Mouse (Mus musculus) embryonic facial prominence, embryonic 15.5 days (tissue): ENCODE measurements around the gene Hpf1. TPM values are rescaled to one million over a fixed set of nuclear protein-coding genes. Genes with fewer than 3 reads are reported as not detected.
A peak's percentile ranks its signal among the peaks of the same experiment; 100 is the strongest.

Source experiments
- ATAC-seq: fragments of 200-750 bp; cut with Nextera tagmentation; 2 replicates; pipeline ENCODE4 v1.8.0; 2017; ENCODE audit warnings: low read depth, moderate TSS enrichment; ENCODE audit not compliant: insufficient number of reproducible peaks, low FRiP score, low TSS enrichment
- H3K27ac ChIP-seq: fragments of 300-500 bp; sonication (generic); replicated peaks from 2 replicates; pipeline ENCODE4 v1.5.1; 2015; ENCODE audit warnings: mild to moderate bottlenecking, inconsistent platforms
- H3K27me3 ChIP-seq: fragments of 300-500 bp; sonication (generic); 2 replicates; pipeline ENCODE4 v1.6.1; 2015; ENCODE audit warnings: inconsistent platforms
- H3K36me3 ChIP-seq: fragments of 300-500 bp; sonication (generic); 2 replicates; pipeline ENCODE4 v1.6.1; 2015; ENCODE audit warnings: mild to moderate bottlenecking, inconsistent platforms
- H3K4me1 ChIP-seq: fragments of 300-500 bp; sonication (generic); 2 replicates; pipeline ENCODE4 v1.6.1; 2015; ENCODE audit warnings: inconsistent platforms
- H3K4me2 ChIP-seq: fragments of 300-500 bp; sonication (generic); replicated peaks from 2 replicates; pipeline ENCODE4 v1.6.1; 2015; ENCODE audit warnings: mild to moderate bottlenecking, inconsistent platforms
- H3K4me3 ChIP-seq: fragments of 300-500 bp; sonication (generic); replicated peaks from 2 replicates; pipeline ENCODE4 v1.5.1; 2015; ENCODE audit warnings: mild to moderate bottlenecking, inconsistent platforms
- H3K9ac ChIP-seq: fragments of 300-500 bp; sonication (generic); 2 replicates; pipeline ENCODE4 v1.6.1; 2015; ENCODE audit warnings: inconsistent platforms
- H3K9me3 ChIP-seq: fragments of 300-500 bp; sonication (generic); replicated peaks from 2 replicates; pipeline ENCODE4 v1.6.1; 2016; ENCODE audit warnings: inconsistent platforms
- WGBS: fragments of 180-500 bp; shearing (Covaris S2); methylation state at CpG from one replicate; pipeline ENCODE4 v1.1.7; 2015; 5-methylcytosine and 5-hydroxymethylcytosine counted together
- polyA plus RNA-seq: library from polyadenylated mRNA; unstranded; fragments of >200 nt; fragmentation: Nextera tagmentation; extraction: Ambion mirVana; gene quantifications from 2 replicates; pipeline ENCODE4 v1.2.1, GENCODE M21; 2015

Gene Hpf1
- polyA plus RNA-seq, 1 experiment from 2014 or later = 85.4 TPM

DNA sequence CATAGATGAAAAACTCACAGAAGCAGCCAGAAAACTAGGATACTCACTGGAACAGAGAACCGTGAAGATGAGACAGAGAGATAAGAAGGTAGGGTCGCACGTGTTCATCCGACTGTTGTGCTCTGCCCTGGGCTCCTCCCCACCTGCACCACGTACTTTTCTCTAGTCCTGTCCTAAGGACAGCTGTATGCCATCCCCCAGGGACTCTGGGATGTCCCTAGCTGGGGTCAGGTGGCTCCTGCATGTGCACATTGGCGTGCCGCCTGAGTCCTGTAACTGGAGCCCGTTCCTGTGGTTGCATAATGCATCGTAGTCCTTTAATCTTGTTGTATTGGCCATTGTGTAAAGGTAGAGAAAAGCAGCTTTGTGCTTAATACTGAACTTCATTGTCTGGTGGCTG lies 9.9 kb downstream of the Hpf1 start:
- Histone ChIP-seq H3K4me3 (no peak overlapping the region), H3K4me1 (no peaks in the 10 kb centered on the region), H3K27me3 (no peaks in the 10 kb centered on the region), H3K27ac (no peak overlapping the region; the same call in 1 of the 2 replicates), H3K4me2 (no peak overlapping the region), H3K36me3 (0 out of 2 replicates have a peak, but pooled peaks cover 8% of the 10 kb centered on the region), H3K9ac (no peak overlapping the region), H3K9me3 (no peaks in the 10 kb centered on the region)
- WGBS = 68% methylated on average over 9 of the region's 9 CpGs
- peak; percentile 84 for ATAC-seq

GRCm38 (mm10) chr8:60912081-60912480 lies 21.9 kb downstream of the Hpf1 start:
- ATAC-seq = no peak
- H3K4me3 ChIP-seq = no peak overlapping the region
- H3K9ac ChIP-seq = no peak overlapping the region
- H3K27me3 ChIP-seq = no peaks in the 10 kb centered on the region
- WGBS = 72% methylated on average over 4 of the region's 4 CpGs
- H3K27ac ChIP-seq = no peak overlapping the region
- no peaks in the 10 kb centered on the region for H3K9me3 ChIP-seq
- peaks cover 9% of the 10 kb centered on the region; the same call in 1 of the 2 replicates for H3K36me3 ChIP-seq
- no peaks in the 10 kb centered on the region for H3K4me1 ChIP-seq
- no peak overlapping the region for H3K4me2 ChIP-seq

GRCm38 (mm10) chr8:60912554-60912953 lies 22.3 kb downstream of the Hpf1 start:
- Histone ChIP-seq H3K4me1 (no peaks in the 10 kb centered on the region), H3K27me3 (no peaks in the 10 kb centered on the region), H3K27ac (no peak overlapping the region), H3K4me2 (no peak overlapping the region), H3K9ac (no peak overlapping the region), H3K9me3 (no peaks in the 10 kb centered on the region), H3K36me3 (peaks cover 9% of the 10 kb centered on the region; the same call in 1 of the 2 replicates), H3K4me3 (no peak overlapping the region)
- ATAC-seq = no peak
- 55% methylated on average over 10 of the region's 10 CpGs for WGBS

DNA sequence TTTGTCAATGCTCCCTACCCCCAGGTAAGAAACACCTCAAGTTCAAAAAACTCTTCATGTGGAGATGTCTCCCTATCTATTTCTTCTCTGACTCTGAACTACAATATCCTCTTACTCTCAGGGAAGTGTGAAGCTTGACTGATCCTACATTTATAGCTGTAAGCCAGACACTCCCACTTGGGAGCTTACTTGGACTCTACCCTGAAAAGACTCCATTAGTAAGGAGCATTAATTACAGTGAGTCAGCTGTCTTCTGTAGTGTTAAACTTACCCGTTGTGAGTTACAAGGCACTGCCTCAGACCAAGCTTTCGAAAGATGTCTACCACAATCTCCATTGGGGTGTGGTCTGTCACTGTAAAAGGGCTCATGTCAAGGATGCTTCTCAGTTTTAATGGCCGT lies 28.9 kb downstream of the Hpf1 start:
- no peak overlapping the region for H3K9ac ChIP-seq
- H3K9me3 ChIP-seq = no peaks in the 10 kb centered on the region
- WGBS = 74% methylated on average over 3 of the region's 3 CpGs
- H3K4me1 ChIP-seq = no peaks in the 10 kb centered on the region
- no peaks in the 10 kb centered on the region for H3K27me3 ChIP-seq
- H3K27ac ChIP-seq = no peak overlapping the region
- H3K4me2 ChIP-seq = no peak overlapping the region
- H3K4me3 ChIP-seq = no peak overlapping the region
- 0 out of 2 replicates have a peak, but pooled peaks cover 3% of the 10 kb centered on the region for H3K36me3 ChIP-seq
- no peak for ATAC-seq

- H3K4me1 ChIP-seq = no peaks in the 10 kb centered on the region
- no peak overlapping the region for H3K4me3 ChIP-seq
- 78% methylated on average over 4 of the region's 4 CpGs for WGBS
Measured at GRCm38 (mm10) chr8:60920176-60920575, 30.0 kb downstream of the Hpf1 start.

DNA sequence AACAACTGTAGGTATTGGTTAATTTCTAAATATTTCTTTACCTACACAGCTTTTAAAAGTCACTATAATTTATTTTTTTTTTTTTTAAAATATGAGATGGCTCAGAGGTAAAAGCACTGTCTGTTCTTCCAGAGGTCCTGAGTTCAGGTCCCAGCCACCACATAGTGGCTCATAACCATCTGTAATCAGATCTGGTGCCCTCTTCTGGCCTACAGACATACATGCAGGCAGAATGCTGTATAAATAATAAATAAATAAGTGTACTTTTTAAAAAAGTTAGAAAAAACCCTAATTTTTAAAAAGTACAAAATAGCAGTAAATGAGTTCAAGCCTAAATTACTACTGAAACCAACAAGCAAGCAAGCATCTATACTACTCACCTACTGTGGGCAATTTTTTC lies 43.4 kb downstream of the Hpf1 start:
- no peak overlapping the region for H3K4me2 ChIP-seq
- H3K27me3 ChIP-seq = no peaks in the 10 kb centered on the region
- H3K36me3 ChIP-seq = no peaks in the 10 kb centered on the region
- no peaks in the 10 kb centered on the region for H3K9me3 ChIP-seq
- H3K4me3 ChIP-seq = no peak overlapping the region
- ATAC-seq = no peak
- no peaks in the 10 kb centered on the region for H3K4me1 ChIP-seq
- H3K27ac ChIP-seq = no peak overlapping the region
- H3K9ac ChIP-seq = no peak overlapping the region

More at GRCm38 (mm10) chr8:60920176-60920575, 30.0 kb downstream of the Hpf1 start:
- H3K27me3 ChIP-seq = no peaks in the 10 kb centered on the region
- H3K4me2 ChIP-seq = no peak overlapping the region
- no peak overlapping the region for H3K27ac ChIP-seq
- ATAC-seq = no peak
- 0 out of 2 replicates have a peak, but pooled peaks cover 3% of the 10 kb centered on the region for H3K36me3 ChIP-seq
- no peak overlapping the region for H3K9ac ChIP-seq
- H3K9me3 ChIP-seq = no peaks in the 10 kb centered on the region

DNA sequence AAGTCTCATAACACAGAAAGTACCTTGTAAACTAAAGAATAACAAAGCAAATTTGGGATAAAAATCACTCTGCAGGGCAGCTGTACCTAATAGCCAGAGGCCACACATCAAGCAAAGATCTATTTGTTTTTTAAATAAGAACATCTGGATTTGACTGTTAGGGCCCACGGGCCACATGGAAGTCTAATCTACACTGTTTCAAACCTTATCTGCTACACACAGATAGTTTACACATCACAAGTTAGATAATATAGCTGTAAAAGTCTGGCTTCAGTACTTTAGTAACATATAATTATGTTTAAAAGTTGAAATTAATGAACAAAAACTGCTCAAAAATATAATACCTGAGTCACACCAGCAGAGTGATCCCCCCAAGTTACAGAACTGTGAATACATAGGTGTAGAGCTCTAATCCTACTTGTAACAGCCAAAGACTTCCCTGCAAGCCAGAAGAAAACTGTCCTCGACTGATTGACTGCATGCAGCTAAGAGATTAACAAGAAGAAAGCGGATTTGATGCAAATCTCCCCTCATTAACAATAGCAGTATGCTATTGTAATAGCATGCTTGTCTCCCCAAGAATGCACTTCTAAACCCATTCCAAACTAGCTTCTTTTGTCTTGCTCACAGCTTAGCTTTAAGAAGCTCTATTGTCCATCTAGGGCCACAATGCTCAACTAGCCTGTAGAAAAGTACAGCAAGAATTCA lies 48.7 kb downstream of the Hpf1 start:
- no peak overlapping the region for H3K4me3 ChIP-seq
- no peaks in the 10 kb centered on the region for H3K9me3 ChIP-seq
- H3K36me3 ChIP-seq = no peaks in the 10 kb centered on the region
- no peak overlapping the region for H3K27ac ChIP-seq
- H3K9ac ChIP-seq = no peak overlapping the region
- WGBS = 35% methylated on average over 3 of the region's 3 CpGs
- H3K4me2 ChIP-seq = no peak overlapping the region
- H3K27me3 ChIP-seq = no peaks in the 10 kb centered on the region
- no peaks in the 10 kb centered on the region for H3K4me1 ChIP-seq
- ATAC-seq = no peak

DNA sequence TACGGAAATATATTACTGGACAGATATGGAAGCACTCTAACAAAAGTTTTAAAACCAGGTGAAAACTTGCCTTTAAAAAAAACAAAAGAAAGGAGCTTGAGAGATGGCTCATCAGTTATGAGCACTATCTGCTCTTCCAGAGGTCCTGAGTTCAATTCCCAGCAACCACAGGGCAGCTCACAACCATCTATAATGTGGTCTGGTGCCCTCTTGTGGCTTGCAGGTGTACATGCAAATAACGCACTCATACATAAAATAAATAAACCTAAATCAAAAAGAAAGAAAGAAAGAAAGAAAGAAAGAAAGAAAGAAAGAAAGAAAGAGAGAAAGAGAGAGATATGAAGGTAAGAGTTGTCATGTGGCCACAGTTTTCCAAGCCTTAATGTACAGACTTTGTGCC lies 52.6 kb downstream of the Hpf1 start:
- H3K27me3 ChIP-seq = no peaks in the 10 kb centered on the region

GRCm38 (mm10) chr8:60947503-60947902 lies 57.3 kb downstream of the Hpf1 start:
- H3K9me3 ChIP-seq = no peaks in the 10 kb centered on the region
- H3K4me3 ChIP-seq = no peak overlapping the region
- no peaks in the 10 kb centered on the region for H3K27me3 ChIP-seq
- peaks cover 3% of the 10 kb centered on the region; the same call in 1 of the 2 replicates for H3K4me1 ChIP-seq
- H3K4me2 ChIP-seq = no peak overlapping the region
- no peak overlapping the region for H3K9ac ChIP-seq
- ATAC-seq = no peak
- H3K36me3 ChIP-seq = no peaks in the 10 kb centered on the region
- no peak overlapping the region for H3K27ac ChIP-seq

More for the DNA sequence above, 52.6 kb downstream of the Hpf1 start:
- WGBS = 98% methylated on average over 2 of the region's 2 CpGs
- Histone ChIP-seq H3K9ac (no peak overlapping the region), H3K4me1 (no peaks in the 10 kb centered on the region), H3K4me3 (no peak overlapping the region), H3K36me3 (no peaks in the 10 kb centered on the region), H3K9me3 (no peaks in the 10 kb centered on the region), H3K27ac (no peak overlapping the region), H3K4me2 (no peak overlapping the region)
- no peak for ATAC-seq

DNA sequence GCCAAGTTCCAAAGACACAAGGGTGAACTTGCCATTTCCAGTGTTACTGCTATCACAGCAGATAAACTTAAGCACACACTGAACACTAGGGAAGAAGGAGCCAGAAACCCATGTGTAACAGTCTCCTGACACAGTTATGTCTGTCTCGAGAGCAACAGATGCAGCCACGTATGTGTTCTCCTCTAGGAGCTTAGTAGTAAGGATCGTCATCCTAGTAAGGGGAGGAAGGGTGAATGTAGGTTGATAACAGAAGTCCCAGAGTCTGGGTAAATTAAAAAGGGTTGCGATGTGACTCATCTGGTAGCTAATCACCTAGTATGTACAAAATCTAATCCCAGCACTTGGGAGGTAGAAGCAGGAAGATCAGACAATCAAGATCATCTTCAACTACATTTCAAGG lies 59.6 kb downstream of the Hpf1 start:
- Histone ChIP-seq H3K27me3 (no peaks in the 10 kb centered on the region), H3K4me2 (no peak overlapping the region), H3K36me3 (no peaks in the 10 kb centered on the region), H3K27ac (no peak overlapping the region), H3K4me1 (peaks cover 9% of the 10 kb centered on the region), H3K9ac (no peak overlapping the region), H3K9me3 (no peaks in the 10 kb centered on the region), H3K4me3 (no peak overlapping the region)
- 74% methylated on average over 4 of the region's 4 CpGs for WGBS
- ATAC-seq = no peak

GRCm38 (mm10) chr8:60951271-60951670 lies 61.1 kb downstream of the Hpf1 start:
- ATAC-seq = no peak
- H3K9ac ChIP-seq = no peak overlapping the region
- H3K4me2 ChIP-seq = no peak overlapping the region
- no peaks in the 10 kb centered on the region for H3K27me3 ChIP-seq
- no peaks in the 10 kb centered on the region for H3K36me3 ChIP-seq
- WGBS = 53% methylated on average over 4 of the region's 4 CpGs
- no peak overlapping the region for H3K27ac ChIP-seq
- H3K4me3 ChIP-seq = no peak overlapping the region
- H3K9me3 ChIP-seq = no peaks in the 10 kb centered on the region
- H3K4me1 ChIP-seq = peaks cover 9% of the 10 kb centered on the region

DNA sequence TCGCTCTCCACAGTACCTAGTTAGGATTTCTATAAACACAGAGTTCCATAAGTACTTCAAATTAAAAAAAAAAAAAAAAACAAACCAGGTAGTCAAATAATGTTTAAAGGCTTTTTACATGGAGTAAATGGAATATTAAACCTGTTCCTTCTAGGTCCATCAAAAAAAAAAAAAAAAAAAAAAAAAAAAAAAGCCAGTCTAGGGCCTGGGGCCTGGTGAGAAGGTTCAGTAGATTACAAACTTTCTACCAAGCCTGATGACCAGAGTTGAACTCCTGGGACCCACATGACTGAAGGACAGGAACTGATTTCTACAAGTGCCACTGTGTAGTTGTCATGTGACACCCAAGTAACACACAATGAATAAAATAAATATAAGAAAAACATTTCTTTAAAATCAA lies 61.5 kb downstream of the Hpf1 start:
- H3K4me3 ChIP-seq = no peak overlapping the region
- H3K27ac ChIP-seq = no peak overlapping the region
- H3K9ac ChIP-seq = no peak overlapping the region
- WGBS = 85% methylated on average over 1 of the region's 1 CpGs
- no peak overlapping the region for H3K4me2 ChIP-seq
- H3K36me3 ChIP-seq = no peaks in the 10 kb centered on the region
- H3K4me1 ChIP-seq = peaks cover 9% of the 10 kb centered on the region
- ATAC-seq = no peak
- H3K27me3 ChIP-seq = no peaks in the 10 kb centered on the region
- no peaks in the 10 kb centered on the region for H3K9me3 ChIP-seq
